Mouse (Mus musculus): ENCODE measurements at regions not wholly inside any gene's neighbourhood (a gene's known extent, or its start where the extent isn't known, plus 50 kb on each side); places are given as distances from the start of the nearest gene placed in this dataset.

DNA sequence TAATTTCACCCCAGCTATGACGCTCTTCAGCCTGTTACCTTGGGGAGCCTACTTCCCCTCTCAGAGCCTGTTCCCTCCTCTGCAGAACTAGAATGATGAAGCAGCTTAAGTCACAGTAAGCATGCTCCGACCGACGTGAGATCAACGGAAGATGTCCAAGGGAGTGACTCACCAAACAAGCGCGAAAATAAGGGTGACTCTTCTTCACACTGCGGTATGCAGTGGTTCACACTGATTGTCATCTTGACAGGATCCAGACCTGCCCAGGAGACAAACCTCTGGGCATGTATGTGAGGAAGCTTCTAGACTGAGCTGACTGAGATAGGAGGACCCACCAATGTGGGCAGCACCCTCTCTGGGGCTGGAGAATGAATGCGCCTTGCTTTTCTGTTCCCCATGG, 116.3 kb upstream of the Tpm1 start:
- Histone ChIP-seq H3K27me3 (ENCODE audit: insufficient read depth, low read length) (no peaks in the 10 kb centered on the region), H3K4me3 (ENCODE audit: low read length) (no peak overlapping the region), H3K9me3 (ENCODE audit: low read length) (no peaks in the 10 kb centered on the region), H3K27ac (no peak overlapping the region), H3K9ac (replicated peaks; ENCODE audit: low read length) (no peak overlapping the region), H3K4me1 (ENCODE audit: insufficient read depth, low read length) (no peaks in the 10 kb centered on the region), H3K36me3 (ENCODE audit: insufficient read depth, low read length) (no peaks in the 10 kb centered on the region), H3K4me2 (ENCODE audit: low read depth, low read length) (no peak overlapping the region)
- DNase-seq (ENCODE audit: low spot score) (no peak), ATAC-seq (no peak)
- TF ChIP-seq CTCF (IDR thresholded peaks at IDR 0.05; ENCODE audit: low read depth): no peak
- WGBS: 93% methylated on average over 9 of the region's 9 CpGs

DNA sequence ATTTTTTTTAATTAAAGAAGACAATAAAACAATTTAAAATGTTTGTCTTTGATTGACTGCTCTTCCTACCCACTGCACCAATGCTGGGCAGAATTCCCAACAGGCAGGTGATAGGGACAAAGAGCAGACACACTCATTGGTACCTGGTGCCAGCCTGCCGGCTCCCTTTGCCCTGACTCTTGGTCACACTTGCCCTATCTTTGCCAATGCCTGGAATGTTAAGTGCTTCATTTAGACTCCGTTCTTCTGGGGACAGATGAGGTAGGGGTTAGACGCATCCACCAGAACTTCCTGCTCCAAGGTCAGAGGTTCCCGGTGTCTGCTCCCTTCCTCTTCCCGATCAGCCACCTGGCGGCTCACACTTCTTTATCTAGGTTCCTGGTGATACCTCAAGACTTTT, 114.5 kb upstream of the Tpm1 start:
- Histone ChIP-seq H3K27ac (no peak overlapping the region), H3K27me3 (ENCODE audit: insufficient read depth, low read length) (no peaks in the 10 kb centered on the region), H3K4me3 (ENCODE audit: low read length) (no peak overlapping the region), H3K9me3 (ENCODE audit: low read length) (no peaks in the 10 kb centered on the region), H3K36me3 (ENCODE audit: insufficient read depth, low read length) (no peaks in the 10 kb centered on the region), H3K9ac (replicated peaks; ENCODE audit: low read length) (no peak overlapping the region), H3K4me2 (ENCODE audit: low read depth, low read length) (no peak overlapping the region), H3K4me1 (ENCODE audit: insufficient read depth, low read length) (no peaks in the 10 kb centered on the region)
- ATAC-seq: no peak
- 87% methylated on average over 6 of the region's 6 CpGs for WGBS
- no peak for DNase-seq (ENCODE audit: low spot score)
- TF ChIP-seq CTCF (IDR thresholded peaks at IDR 0.05; ENCODE audit: low read depth): no peak

DNA sequence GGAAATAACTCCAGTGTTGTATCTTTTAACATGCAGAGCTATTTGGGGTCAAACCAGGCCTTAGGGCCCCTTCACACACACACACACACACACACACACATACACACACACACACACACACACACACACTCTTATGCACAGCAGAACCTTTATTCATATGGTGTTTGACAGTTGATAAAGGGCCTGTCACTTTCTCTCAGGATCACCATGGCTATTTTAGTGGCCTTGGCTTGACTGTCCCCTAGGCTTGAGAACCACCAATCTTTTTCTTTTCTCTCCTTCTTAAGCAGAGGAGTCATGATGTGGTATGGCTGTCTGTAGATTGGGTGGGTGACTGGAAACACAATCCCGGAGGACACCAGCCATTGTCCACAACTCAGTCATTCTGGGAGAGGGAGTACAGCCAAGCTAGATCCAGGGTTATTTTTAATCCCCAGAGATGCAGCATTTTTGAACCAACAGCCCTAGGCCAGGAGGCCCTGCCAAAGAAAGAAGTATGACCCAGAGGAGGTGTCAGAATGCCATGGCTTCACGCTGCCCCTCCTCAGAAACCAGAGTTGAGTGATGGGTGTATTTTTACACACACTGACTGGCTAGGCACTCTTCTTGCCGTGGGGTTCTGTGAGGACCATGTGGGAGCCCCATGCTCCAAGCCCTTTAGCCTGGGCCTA, 111.7 kb upstream of the Tpm1 start:
- no peak overlapping the region for H3K27ac ChIP-seq
- H3K4me2 ChIP-seq (ENCODE audit: low read depth, low read length): no peak overlapping the region
- H3K9ac ChIP-seq (replicated peaks; ENCODE audit: low read length): no peak overlapping the region
- no peak for DNase-seq (ENCODE audit: low spot score)
- no peaks in the 10 kb centered on the region for H3K36me3 ChIP-seq (ENCODE audit: insufficient read depth, low read length)
- H3K27me3 ChIP-seq (ENCODE audit: insufficient read depth, low read length): no peaks in the 10 kb centered on the region
- WGBS: 90% methylated on average over 3 of the region's 3 CpGs
- no peaks in the 10 kb centered on the region for H3K4me1 ChIP-seq (ENCODE audit: insufficient read depth, low read length)
- no peak overlapping the region for H3K4me3 ChIP-seq (ENCODE audit: low read length)
- ATAC-seq: no peak
- TF ChIP-seq CTCF (IDR thresholded peaks at IDR 0.05; ENCODE audit: low read depth): no peak
- no peaks in the 10 kb centered on the region for H3K9me3 ChIP-seq (ENCODE audit: low read length)

- Histone ChIP-seq H3K4me2 (ENCODE audit: low read depth, low read length) (no peak overlapping the region), H3K27ac (no peak overlapping the region), H3K36me3 (ENCODE audit: insufficient read depth, low read length) (no peaks in the 10 kb centered on the region), H3K4me1 (ENCODE audit: insufficient read depth, low read length) (no peaks in the 10 kb centered on the region), H3K4me3 (ENCODE audit: low read length) (no peak overlapping the region), H3K9ac (replicated peaks; ENCODE audit: low read length) (no peak overlapping the region), H3K27me3 (ENCODE audit: insufficient read depth, low read length) (no peaks in the 10 kb centered on the region), H3K9me3 (ENCODE audit: low read length) (no peaks in the 10 kb centered on the region)
- DNase-seq (ENCODE audit: low spot score): no peak
- no peak for ATAC-seq
- no peak for TF ChIP-seq CTCF (IDR thresholded peaks at IDR 0.05; ENCODE audit: low read depth)
- 92% methylated on average over 5 of the region's 5 CpGs for WGBS
These were observed 111.1 kb upstream of the Tpm1 start for GRCm38 (mm10) chr9:67160350-67160749.

GRCm38 (mm10) chr9:67156590-67157259, 107.5 kb upstream of the Tpm1 start:
- Histone ChIP-seq H3K27me3 (ENCODE audit: insufficient read depth, low read length) (no peaks in the 10 kb centered on the region), H3K4me3 (ENCODE audit: low read length) (no peak overlapping the region), H3K27ac (no peak overlapping the region), H3K4me2 (ENCODE audit: low read depth, low read length) (no peak overlapping the region), H3K9me3 (ENCODE audit: low read length) (no peaks in the 10 kb centered on the region), H3K9ac (replicated peaks; ENCODE audit: low read length) (no peak overlapping the region), H3K36me3 (ENCODE audit: insufficient read depth, low read length) (no peaks in the 10 kb centered on the region), H3K4me1 (ENCODE audit: insufficient read depth, low read length) (no peaks in the 10 kb centered on the region)
- peak; percentile 67 for TF ChIP-seq CTCF (IDR thresholded peaks at IDR 0.05; ENCODE audit: low read depth)
- ATAC-seq (no peak), DNase-seq (ENCODE audit: low spot score) (peak; percentile 53)
- 64% methylated on average over 3 of the region's 3 CpGs for WGBS

- DNase-seq (ENCODE audit: low spot score) (no peak), ATAC-seq (no peak)
- Histone ChIP-seq H3K4me3 (ENCODE audit: low read length) (no peak overlapping the region), H3K36me3 (ENCODE audit: insufficient read depth, low read length) (no peaks in the 10 kb centered on the region), H3K4me1 (ENCODE audit: insufficient read depth, low read length) (no peaks in the 10 kb centered on the region), H3K9me3 (ENCODE audit: low read length) (no peaks in the 10 kb centered on the region), H3K4me2 (ENCODE audit: low read depth, low read length) (no peak overlapping the region), H3K27ac (no peak overlapping the region), H3K9ac (replicated peaks; ENCODE audit: low read length) (no peak overlapping the region), H3K27me3 (ENCODE audit: insufficient read depth, low read length) (no peaks in the 10 kb centered on the region)
- WGBS: 87% methylated on average over 6 of the region's 6 CpGs
- TF ChIP-seq CTCF (IDR thresholded peaks at IDR 0.05; ENCODE audit: low read depth): no peak
These were observed 104.9 kb upstream of the Tpm1 start for GRCm38 (mm10) chr9:67154062-67154461.

DNA sequence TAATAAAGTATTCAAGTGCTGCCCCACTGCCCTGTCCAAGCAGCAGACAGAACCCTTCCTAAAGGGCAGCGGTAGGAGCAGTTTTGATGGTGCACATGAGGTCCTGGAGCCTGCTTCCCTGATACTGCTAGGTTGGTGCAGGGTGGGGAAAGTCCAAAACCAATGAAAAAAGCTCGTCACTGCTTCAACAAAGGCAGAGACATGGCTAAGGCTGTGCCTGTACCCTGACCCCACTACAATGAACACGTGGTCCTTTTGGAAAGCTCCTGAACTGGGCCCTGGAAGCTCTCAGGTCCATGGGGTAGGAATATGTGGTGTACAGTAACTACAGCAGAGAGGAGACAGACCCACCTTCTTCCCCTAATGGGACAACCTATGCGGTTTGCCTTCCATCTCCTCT, 104.1 kb upstream of the Tpm1 start:
- Histone ChIP-seq H3K9me3 (ENCODE audit: low read length) (no peaks in the 10 kb centered on the region), H3K9ac (replicated peaks; ENCODE audit: low read length) (no peak overlapping the region), H3K27me3 (ENCODE audit: insufficient read depth, low read length) (no peaks in the 10 kb centered on the region), H3K4me3 (ENCODE audit: low read length) (no peak overlapping the region), H3K36me3 (ENCODE audit: insufficient read depth, low read length) (no peaks in the 10 kb centered on the region), H3K27ac (no peak overlapping the region), H3K4me1 (ENCODE audit: insufficient read depth, low read length) (no peaks in the 10 kb centered on the region), H3K4me2 (ENCODE audit: low read depth, low read length) (no peak overlapping the region)
- TF ChIP-seq CTCF (IDR thresholded peaks at IDR 0.05; ENCODE audit: low read depth): no peak
- DNase-seq (ENCODE audit: low spot score): no peak
- ATAC-seq: no peak
- WGBS: 82% methylated on average over 4 of the region's 4 CpGs
